Mouse (Mus musculus) MEL (cell line): ENCODE measurements around the gene Aff3. TPM values are rescaled to one million over a fixed set of nuclear protein-coding genes. Genes with fewer than 3 reads are reported as not detected.

Experiments
- DNase-seq: peaks from one replicate; pipeline ENCODE4 v3.0.0; 2011; ENCODE audit warnings: low read depth, low spot score
- H3K27ac ChIP-seq: 2 replicates; pipeline ENCODE4 v1.5.1; 2012; ENCODE audit warnings: low read depth, mild to moderate bottlenecking, control low read depth, low read length, moderate library complexity; ENCODE audit not compliant: control insufficient read depth
- H3K27me3 ChIP-seq, 2 experiments: fragments of 150-350 bp in 1 of 2; sonication (generic) in 1 of 2; 2 replicates each; pipeline ENCODE4 v1.6.1; 2012; ENCODE audit warnings: low read length in 2 of 2, mild to moderate bottlenecking in 2 of 2, improper control_type of control experiment in 1 of 2, moderate library complexity in 1 of 2; ENCODE audit not compliant: insufficient read depth in 2 of 2, control insufficient read depth in 1 of 2
- H3K36me3 ChIP-seq, 2 experiments: 2 replicates each; pipeline ENCODE4 v1.6.1; 2012 to 2014; ENCODE audit warnings: low read length in 2 of 2, improper control_type of control experiment in 1 of 2, inconsistent platforms in 1 of 2, mild to moderate bottlenecking in 1 of 2; ENCODE audit not compliant: insufficient read depth in 2 of 2, control insufficient read depth in 1 of 2
- H3K4me1 ChIP-seq, 2 experiments: fragments of 150-350 bp in 1 of 2; sonication (generic) in 1 of 2; 2 replicates each; pipeline ENCODE4 v1.6.1; 2012; ENCODE audit warnings: low read length in 2 of 2, improper control_type of control experiment in 1 of 2, mild to moderate bottlenecking in 1 of 2; ENCODE audit not compliant: insufficient read depth in 2 of 2, control insufficient read depth in 1 of 2
- H3K4me3 ChIP-seq, 2 experiments: fragments of 150-350 bp in 1 of 2; sonication (generic) in 1 of 2; 2 replicates each; pipeline ENCODE4 v1.5.1; 2012; ENCODE audit warnings: low read depth in 2 of 2, low read length in 2 of 2, mild to moderate bottlenecking in 2 of 2, moderate library complexity in 2 of 2, control low read depth in 1 of 2, improper control_type of control experiment in 1 of 2; ENCODE audit not compliant: control insufficient read depth in 1 of 2, insufficient read depth in 1 of 2
- H3K79me2 ChIP-seq: 2 replicates; pipeline ENCODE4 v1.6.1; 2012; ENCODE audit warnings: mild to moderate bottlenecking, low read length, moderate library complexity; ENCODE audit not compliant: control insufficient read depth, poor library complexity, insufficient read depth
- H3K9ac ChIP-seq: 2 replicates; pipeline ENCODE4 v1.6.1; 2012; ENCODE audit warnings: low read depth, mild to moderate bottlenecking, control low read depth, low read length, moderate library complexity; ENCODE audit not compliant: control insufficient read depth, poor library complexity, severe bottlenecking
- H3K9me3 ChIP-seq: fragments of 150-350 bp; sonication (generic); replicated peaks from 2 replicates; pipeline ENCODE4 v1.6.1; 2012; ENCODE audit warnings: mild to moderate bottlenecking, low read length, improper control_type of control experiment, moderate library complexity; ENCODE audit not compliant: insufficient read depth
- CHD1 ChIP-seq: IDR thresholded peaks from 2 replicates; pipeline ENCODE4 v1.6.1; 2012; ENCODE audit warnings: low read depth, mild to moderate bottlenecking, inconsistent platforms, low read length, improper control_type of control experiment
- CTCF ChIP-seq, 3 experiments: IDR thresholded peaks in 2 of 3; conservative IDR thresholded peaks in 1 of 3; 2 replicates each; pipeline ENCODE4 v1.5.1; 2011 to 2012; ENCODE audit warnings: low read length in 3 of 3, low read depth in 2 of 3, mild to moderate bottlenecking in 2 of 3, improper control_type of control experiment in 1 of 3, inconsistent platforms in 1 of 3, mixed read lengths in 1 of 3, moderate library complexity in 1 of 3; ENCODE audit not compliant: control insufficient read depth in 1 of 3, insufficient read depth in 1 of 3, poor library complexity in 1 of 3, severe bottlenecking in 1 of 3
- E2F4 ChIP-seq: IDR thresholded peaks from 2 replicates; pipeline ENCODE4 v1.6.1; 2011; ENCODE audit warnings: low read depth, low read length, improper control_type of control experiment, borderline replicate concordance
- GABPA ChIP-seq: IDR thresholded peaks from 2 replicates; pipeline ENCODE4 v1.6.1; 2012; ENCODE audit warnings: low read depth, mild to moderate bottlenecking, inconsistent platforms, low read length, improper control_type of control experiment, moderate library complexity
- JUND ChIP-seq: IDR thresholded peaks from 2 replicates; pipeline ENCODE4 v1.6.1; 2011; ENCODE audit warnings: low read depth, mild to moderate bottlenecking, improper control_type of control experiment, low read length
- MAX ChIP-seq: IDR thresholded peaks from 2 replicates; pipeline ENCODE4 v1.6.1; 2011; ENCODE audit warnings: low read length, improper control_type of control experiment
- MEF2A ChIP-seq: IDR thresholded peaks from 2 replicates; pipeline ENCODE4 v1.6.1; 2014; ENCODE audit warnings: low read depth, mild to moderate bottlenecking, inconsistent platforms, low read length, improper control_type of control experiment; ENCODE audit not compliant: poor library complexity, insufficient replicate concordance, severe bottlenecking; ENCODE audit errors: extremely low read depth
- MXI1 ChIP-seq: IDR thresholded peaks from 2 replicates; pipeline ENCODE4 v1.6.1; 2011; ENCODE audit warnings: mild to moderate bottlenecking, low read depth, low read length, improper control_type of control experiment
- MYC ChIP-seq: IDR thresholded peaks from 2 replicates; pipeline ENCODE4 v1.6.1; 2011; ENCODE audit warnings: low read depth, mild to moderate bottlenecking, low read length, improper control_type of control experiment, moderate library complexity
- NELFE ChIP-seq: IDR thresholded peaks from 2 replicates; pipeline ENCODE4 v1.6.1; 2011; ENCODE audit warnings: low read depth, low read length, improper control_type of control experiment
- NRF1 ChIP-seq: IDR thresholded peaks from 2 replicates; pipeline ENCODE4 v1.6.1; 2014; ENCODE audit warnings: low read depth, mild to moderate bottlenecking, inconsistent platforms, low read length, improper control_type of control experiment, moderate library complexity; ENCODE audit not compliant: poor library complexity, insufficient read depth, severe bottlenecking
- POLR2A ChIP-seq, 2 experiments: IDR thresholded peaks; 2 replicates each; pipeline ENCODE4 v1.6.1; 2011 to 2012; ENCODE audit warnings: low read length in 2 of 2, mild to moderate bottlenecking in 2 of 2, control low read depth in 1 of 2, improper control_type of control experiment in 1 of 2, low read depth in 1 of 2, moderate library complexity in 1 of 2; ENCODE audit not compliant: control insufficient read depth in 1 of 2, insufficient read depth in 1 of 2, poor library complexity in 1 of 2
- POLR2AphosphoS2 ChIP-seq: IDR thresholded peaks from 2 replicates; pipeline ENCODE4 v1.6.1; 2011; ENCODE audit warnings: low read length, improper control_type of control experiment
- POLR2AphosphoS5 ChIP-seq: IDR thresholded peaks from 2 replicates; pipeline ENCODE4 v1.6.1; 2012; ENCODE audit warnings: low read depth, borderline replicate concordance, mild to moderate bottlenecking, inconsistent platforms, low read length, moderate library complexity, mixed read lengths
- RAD21 ChIP-seq: IDR thresholded peaks from 2 replicates; pipeline ENCODE4 v1.6.1; 2011; ENCODE audit warnings: mild to moderate bottlenecking, low read depth, low read length, improper control_type of control experiment
- RCOR1 ChIP-seq: IDR thresholded peaks from 2 replicates; pipeline ENCODE4 v1.6.1; 2012; ENCODE audit warnings: low read depth, mild to moderate bottlenecking, inconsistent platforms, low read length, improper control_type of control experiment
- SIN3A ChIP-seq: IDR thresholded peaks from 2 replicates; pipeline ENCODE4 v1.6.1; 2012; ENCODE audit warnings: low read length, improper control_type of control experiment, inconsistent platforms
- SMC3 ChIP-seq: IDR thresholded peaks from 2 replicates; pipeline ENCODE4 v1.6.1; 2011; ENCODE audit warnings: low read depth, low read length, improper control_type of control experiment
- TAL1 ChIP-seq: IDR thresholded peaks from 2 replicates; pipeline ENCODE4 v1.6.1; 2012; ENCODE audit warnings: mild to moderate bottlenecking, inconsistent platforms, low read length, moderate library complexity, mixed read lengths
- TCF12 ChIP-seq: IDR thresholded peaks from 2 replicates; pipeline ENCODE4 v1.6.1; 2014; ENCODE audit warnings: low read depth, mild to moderate bottlenecking, inconsistent platforms, low read length, improper control_type of control experiment, moderate library complexity
- ZC3H11A ChIP-seq: IDR thresholded peaks from 2 replicates; pipeline ENCODE4 v1.6.1; 2012; ENCODE audit warnings: low read depth, mild to moderate bottlenecking, inconsistent platforms, low read length, improper control_type of control experiment
- ZMIZ1 ChIP-seq: IDR thresholded peaks from 2 replicates; pipeline ENCODE4 v1.6.1; 2012; ENCODE audit warnings: low read depth, mild to moderate bottlenecking, inconsistent platforms, low read length, improper control_type of control experiment, moderate library complexity
- ZNF384 ChIP-seq: IDR thresholded peaks from 2 replicates; pipeline ENCODE4 v1.6.1; 2012; ENCODE audit warnings: low read depth, mild to moderate bottlenecking, inconsistent platforms, low read length, improper control_type of control experiment
- polyA plus RNA-seq, 2 experiments: library from polyadenylated mRNA; stranded (reverse) in 1 of 2; unstranded in 1 of 2; fragments of >175 nt in 1 of 2; fragments of >200 nt in 1 of 2; gene quantifications; 2 replicates each; pipeline versions ENCODE4 v1.2.1 to v1.2.4; 2012; ENCODE audit warnings: low replicate concordance in 2 of 2, low read depth in 1 of 2; ENCODE audit not compliant: insufficient read length in 2 of 2, insufficient read depth in 1 of 2, missing spikeins in 1 of 2
- total RNA-seq: library from RNA; depleted of rRNA; stranded (reverse); fragments of 300-350 nt; gene quantifications from 2 replicates; pipeline ENCODE4 v1.2.3, GENCODE M21; 2012

Gene Aff3
- total and polyA plus RNA-seq, 3 experiments: 18.5 to 41.1 (median 25.4) TPM

DNA sequence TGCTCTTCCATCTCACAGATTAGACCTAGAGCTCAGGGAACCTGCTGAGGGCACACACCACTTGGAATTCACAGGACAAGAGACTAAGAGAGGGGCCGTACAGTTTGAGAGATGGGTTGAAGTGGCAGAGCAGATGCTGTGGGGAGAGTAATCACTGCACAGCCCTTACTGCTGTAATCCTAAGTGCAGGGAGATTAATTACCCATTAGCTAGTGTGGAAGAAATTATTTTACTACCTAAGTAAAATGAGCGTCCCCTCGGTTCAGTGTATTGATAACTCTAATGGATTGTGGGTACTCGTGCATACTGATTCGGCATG lies 478.6 kb downstream of the Aff3 start:
- no peaks in the 10 kb centered on the region; a peak in 1 of 4 replicates for H3K36me3 ChIP-seq
- no peak overlapping the region for H3K4me3 ChIP-seq
- no peak for DNase-seq
- H3K79me2 ChIP-seq: no peaks in the 10 kb centered on the region
- no peaks in the 10 kb centered on the region for H3K4me1 ChIP-seq
- no peak for TF ChIP-seq GABPA
- no peak for TF ChIP-seq SMC3
- no peak for TF ChIP-seq CHD1
- no peak for TF ChIP-seq NELFE
- no peak for TF ChIP-seq MXI1
- TF ChIP-seq TCF12: no peak
- TF ChIP-seq RAD21: no peak
- TF ChIP-seq MEF2A: no peak
- no peak for TF ChIP-seq ZC3H11A
- TF ChIP-seq MYC: no peak
- no peak for TF ChIP-seq SIN3A
- no peak for TF ChIP-seq POLR2AphosphoS2
- TF ChIP-seq RCOR1: no peak
- TF ChIP-seq NRF1: no peak
- no peak for TF ChIP-seq ZNF384
- no peak for TF ChIP-seq POLR2A (IDR thresholded peaks at IDR 0.05; ENCODE audit: control insufficient read depth in 1 of 2, insufficient read depth in 1 of 2, low read depth in 1 of 2, low read length in 2 of 2, poor library complexity in 1 of 2)
- TF ChIP-seq TAL1: no peak
- no peak for TF ChIP-seq MAX
- no peak for TF ChIP-seq POLR2AphosphoS5
- H3K27me3 ChIP-seq: no peaks in the 10 kb centered on the region
- no peak overlapping the region for H3K9ac ChIP-seq
- no peaks in the 10 kb centered on the region for H3K9me3 ChIP-seq
- no peak overlapping the region for H3K27ac ChIP-seq

GRCm38 (mm10) chr1:38185517-38186226 lies 479.1 kb downstream of the Aff3 start:
- no peaks in the 10 kb centered on the region for H3K9me3 ChIP-seq
- no peak overlapping the region for H3K9ac ChIP-seq
- peaks cover 0 to 2% of the 10 kb centered on the region in 2 experiments; a peak in 1 of 4 replicates for H3K36me3 ChIP-seq
- DNase-seq: peak; percentile 77
- H3K4me3 ChIP-seq: no peak overlapping the region
- no peaks in the 10 kb centered on the region for H3K79me2 ChIP-seq
- H3K4me1 ChIP-seq: no peaks in the 10 kb centered on the region
- no peaks in the 10 kb centered on the region for H3K27me3 ChIP-seq
- no peak overlapping the region for H3K27ac ChIP-seq
- TF ChIP-seq E2F4 (no peak), MYC (0 out of 2 replicates have a peak, but pooled peaks have one; percentile 58), ZC3H11A (peak; percentile 82), POLR2AphosphoS2 (no peak), RAD21 (peak; percentile 89), SMC3 (peak; percentile 94), NELFE (no peak), ZMIZ1 (no peak), JUND (no peak), SIN3A (0 out of 2 replicates have a peak, but pooled peaks have one; percentile 26), CTCF (IDR thresholded peaks at IDR 0.05 in 2 of 3, conservative IDR thresholded peaks at IDR 0.05 in 1 of 3; ENCODE audit: control insufficient read depth in 1 of 3, insufficient read depth in 1 of 3, low read depth in 2 of 3, low read length in 3 of 3, poor library complexity in 1 of 3, severe bottlenecking in 1 of 3) (peak; percentile 96 to 98 (median 97)), TCF12 (peak; percentile 24; the same call in 1 of the 2 replicates)
